Mouse (Mus musculus) embryo, embryonic 11 days (tissue): ENCODE measurements around the gene Krba1.

ENCODE experiments used
- DNase-seq: peaks from one replicate; pipeline ENCODE4 v3.0.0-alpha.2; 2015

Krba1 gene

GRCm38 (mm10) chr6:48426956-48427355, 31.6 kb downstream of the Krba1 start:
- DNase-seq, result no peak

GRCm38 (mm10) chr6:48428769-48429557, 33.6 kb downstream of the Krba1 start:
- no peak for DNase-seq

- no peak for DNase-seq
Measured at GRCm38 (mm10) chr6:48430748-48431147, 35.4 kb downstream of the Krba1 start.

- DNase-seq, result no peak
Measured at GRCm38 (mm10) chr6:48432893-48433816, 37.8 kb downstream of the Krba1 start.

- no peak for DNase-seq
Measured at GRCm38 (mm10) chr6:48434651-48435050, 39.3 kb downstream of the Krba1 start.

- no peak for DNase-seq
Measured at GRCm38 (mm10) chr6:48435111-48435510, 39.7 kb downstream of the Krba1 start.

GRCm38 (mm10) chr6:48435706-48436349, 40.4 kb downstream of the Krba1 start:
- DNase-seq, result no peak

GRCm38 (mm10) chr6:48437679-48438376, 42.4 kb downstream of the Krba1 start:
- peak; percentile 32 for DNase-seq

GRCm38 (mm10) chr6:48438475-48439125, 43.2 kb downstream of the Krba1 start:
- peak; percentile 60 for DNase-seq

GRCm38 (mm10) chr6:48439654-48440053, 44.3 kb downstream of the Krba1 start:
- no peak for DNase-seq

GRCm38 (mm10) chr6:48440306-48441014, 45.1 kb downstream of the Krba1 start:
- peak; percentile 21 for DNase-seq

GRCm38 (mm10) chr6:48443592-48444309, 48.4 kb downstream of the Krba1 start:
- peak; percentile 97 for DNase-seq

- DNase-seq, result peak; percentile 95
Measured at GRCm38 (mm10) chr6:48444310-48445180, 49.2 kb downstream of the Krba1 start.

- peak; percentile 64 for DNase-seq
Measured at GRCm38 (mm10) chr6:48445181-48446101, 50.1 kb downstream of the Krba1 start, which contains the start of gene Zfp467. Zfp467 (minus strand) TSS chr6:48445825.

GRCm38 (mm10) chr6:48446256-48446655, 50.9 kb downstream of the Krba1 start:
- DNase-seq, result no peak

- DNase-seq, result peak; percentile 17
Measured at GRCm38 (mm10) chr6:48446896-48447295, 51.5 kb downstream of the Krba1 start.

GRCm38 (mm10) chr6:48447929-48448328, 52.5 kb downstream of the Krba1 start, which contains the start of gene Sspo:
Sspo (plus strand) TSS chr6:48448229.
- DNase-seq, result no peak

GRCm38 (mm10) chr6:48448527-48448926, 53.1 kb downstream of the Krba1 start:
- no peak for DNase-seq
